ENCODE assay signal across 8 mouse cellular contexts in the genomic region with DNA sequence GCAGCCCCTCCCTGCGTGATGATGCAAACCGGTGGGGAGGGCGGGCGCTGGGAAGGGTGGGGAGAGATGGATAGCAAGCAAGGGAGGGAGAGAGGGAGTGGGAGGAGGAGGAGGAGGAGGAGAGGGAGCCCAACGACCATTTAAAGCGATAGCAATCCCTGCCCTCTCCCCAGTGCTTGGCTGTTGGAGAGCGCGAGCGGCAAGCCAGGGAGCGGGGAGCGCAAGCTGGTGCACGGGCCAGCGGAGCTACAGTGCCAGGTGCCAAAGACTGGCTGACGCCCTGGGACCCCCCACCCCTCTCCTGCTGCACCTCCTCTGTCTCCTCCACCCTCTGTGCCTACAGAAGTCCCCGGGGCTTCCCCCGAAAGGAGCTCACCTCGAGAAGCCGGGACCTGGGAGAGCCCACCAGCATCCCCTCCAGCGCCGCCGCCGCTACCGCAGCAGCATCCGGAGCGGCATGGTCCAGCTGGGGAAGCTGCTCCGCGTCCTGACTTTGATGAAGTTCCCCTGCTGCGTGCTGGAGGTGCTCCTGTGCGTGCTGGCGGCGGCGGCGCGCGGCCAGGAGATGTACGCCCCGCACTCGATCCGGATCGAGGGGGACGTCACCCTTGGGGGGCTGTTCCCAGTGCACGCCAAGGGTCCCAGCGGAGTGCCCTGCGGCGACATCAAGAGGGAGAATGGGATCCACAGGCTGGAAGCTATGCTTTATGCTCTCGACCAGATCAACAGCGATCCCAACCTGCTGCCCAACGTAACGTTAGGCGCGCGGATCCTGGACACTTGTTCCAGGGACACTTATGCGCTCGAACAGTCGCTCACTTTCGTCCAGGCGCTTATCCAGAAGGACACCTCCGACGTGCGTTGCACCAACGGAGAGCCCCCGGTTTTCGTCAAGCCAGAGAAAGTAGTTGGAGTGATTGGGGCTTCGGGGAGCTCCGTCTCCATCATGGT. TPM values are rescaled to one million over a fixed set of nuclear protein-coding genes. Genes with fewer than 3 reads are reported as not detected.
DNase-seq lines count a peak whose midpoint lies in the region; ATAC-seq lines count a peak whose summit lies in the region.

A gene (plus strand): TSS at position 171 of the 951 bp plus-strand sequence.

- H3K27me3 ChIP-seq in forebrain, embryonic 12.5 days = peaks cover 41% of the 10 kb centered on the region
- H3K27me3 ChIP-seq in intestine, embryonic 16.5 days (replicated peaks; ENCODE audit: control insufficient read depth, insufficient read depth, low read length) = peaks cover 27% of the 10 kb centered on the region
- H3K27me3 ChIP-seq in midbrain, embryonic 10.5 days (ENCODE audit: low read depth, poor library complexity, severe bottlenecking) = peaks cover 59% of the 10 kb centered on the region
- peaks cover 27% of the 10 kb centered on the region for H3K27me3 ChIP-seq in stomach, embryonic 16.5 days (ENCODE audit: control insufficient read depth, insufficient read depth, low read length)

- H3K9ac ChIP-seq in forebrain, embryonic 12.5 days = peak within 1 kb of the TSS; percentile 57
- H3K9ac ChIP-seq in intestine, embryonic 16.5 days (ENCODE audit: low read depth, low read length) = peak within 1 kb of the TSS; percentile 29
- H3K9ac ChIP-seq in stomach, embryonic 16.5 days (ENCODE audit: low read length) = peak within 1 kb of the TSS; percentile 48

- no peak within 1 kb of the TSS for H3K27ac ChIP-seq in forebrain, embryonic 12.5 days
- no peak within 1 kb of the TSS for H3K27ac ChIP-seq in intestine, embryonic 16.5 days (ENCODE audit: low read length)
- H3K27ac ChIP-seq in midbrain, embryonic 10.5 days (replicated peaks) = peak within 1 kb of the TSS; percentile 15; the same call in 1 of the 2 replicates
- no peak within 1 kb of the TSS for H3K27ac ChIP-seq in stomach, embryonic 16.5 days (ENCODE audit: low read length)

- H3K4me2 ChIP-seq in forebrain, embryonic 12.5 days = peak within 1 kb of the TSS; percentile 91
- peak within 1 kb of the TSS; percentile 65 for H3K4me2 ChIP-seq in intestine, embryonic 16.5 days (ENCODE audit: low read depth, low read length)
- peak within 1 kb of the TSS; percentile 67 for H3K4me2 ChIP-seq in stomach, embryonic 16.5 days (ENCODE audit: low read depth, low read length)

- no peaks in the 10 kb centered on the region for H3K36me3 ChIP-seq in forebrain, embryonic 12.5 days (replicated peaks)
- no peaks in the 10 kb centered on the region for H3K36me3 ChIP-seq in intestine, embryonic 16.5 days (ENCODE audit: control insufficient read depth, insufficient read depth, low read length)
- H3K36me3 ChIP-seq in midbrain, embryonic 10.5 days = no peaks in the 10 kb centered on the region
- no peaks in the 10 kb centered on the region for H3K36me3 ChIP-seq in stomach, embryonic 16.5 days (ENCODE audit: control insufficient read depth, insufficient read depth, low read length)

- 1% methylated on average over 63 of the region's 65 CpGs for WGBS in forebrain, embryonic 12.5 days
- WGBS in intestine, embryonic 16.5 days = under 1% methylated on average over 63 of the region's 65 CpGs
- under 1% methylated on average over 61 of the region's 65 CpGs for WGBS in midbrain, embryonic 10.5 days
- under 1% methylated on average over 58 of the region's 65 CpGs for WGBS in stomach, embryonic 16.5 days

- no peaks in the 10 kb centered on the region for H3K9me3 ChIP-seq in forebrain, embryonic 12.5 days
- no peaks in the 10 kb centered on the region for H3K9me3 ChIP-seq in intestine, embryonic 16.5 days (ENCODE audit: control insufficient read depth, low read length)
- H3K9me3 ChIP-seq in midbrain, embryonic 10.5 days (replicated peaks) = no peaks in the 10 kb centered on the region
- no peaks in the 10 kb centered on the region for H3K9me3 ChIP-seq in stomach, embryonic 16.5 days (replicated peaks; ENCODE audit: control insufficient read depth, low read length)

- ATAC-seq in forebrain, embryonic 12.5 days (ENCODE audit: low FRiP score) = peak; percentile 88
- peak; percentile 65 for ATAC-seq in intestine, embryonic 16.5 days
- ATAC-seq in stomach, embryonic 16.5 days (ENCODE audit: insufficient read depth, low FRiP score) = peak; percentile 79

- DNase-seq in cerebellum, postnatal 10 days = peak; percentile 59 to 67
- DNase-seq in cerebellum, adult 11-12 months = no peak
- DNase-seq in Muller cell, postnatal 12 days (ENCODE audit: inconsistent ontology term) = peak; percentile 82
- DNase-seq in midbrain, embryonic 10.5 days (ENCODE audit: low spot score) = peak; percentile 69
- no peak for DNase-seq in gastrocnemius, adult 8-10 months (ENCODE audit: low spot score in 2 of 2)

- H3K4me3 ChIP-seq in forebrain, embryonic 12.5 days (replicated peaks) = peak within 1 kb of the TSS; percentile 53
- peak within 1 kb of the TSS; percentile 47 for H3K4me3 ChIP-seq in intestine, embryonic 16.5 days (ENCODE audit: low read length)
- H3K4me3 ChIP-seq in midbrain, embryonic 10.5 days = peak within 1 kb of the TSS; percentile 70
- H3K4me3 ChIP-seq in stomach, embryonic 16.5 days (replicated peaks; ENCODE audit: low read length) = peak within 1 kb of the TSS; percentile 52

- H3K4me1 ChIP-seq in forebrain, embryonic 12.5 days = peaks cover 18% of the 10 kb centered on the region
- peaks cover 4% of the 10 kb centered on the region; the same call in 1 of the 2 replicates for H3K4me1 ChIP-seq in intestine, embryonic 16.5 days (ENCODE audit: control insufficient read depth, insufficient read depth, low read length)
- H3K4me1 ChIP-seq in midbrain, embryonic 10.5 days = peaks cover 24% of the 10 kb centered on the region
- no peaks in the 10 kb centered on the region for H3K4me1 ChIP-seq in stomach, embryonic 16.5 days (ENCODE audit: control insufficient read depth, insufficient read depth, low read length)

RNA-seq across cellular contexts. Expression of the gene that starts here (rescaled TPM):
- 2.3 and 3.2 TPM in 2 replicates for polyA plus RNA-seq in forebrain, embryonic 12.5 days (2016; fragmentation: Nextera tagmentation; extraction: Ambion mirVana)
- polyA plus RNA-seq in intestine, embryonic 16.5 days (2015; fragmentation: Nextera tagmentation; extraction: Ambion mirVana) = 0.70 and 1.0 TPM in 2 replicates
- 0.41 and 1.2 TPM in 2 replicates for polyA plus RNA-seq in midbrain, embryonic 10.5 days (2016; fragmentation: Nextera tagmentation; extraction: Ambion mirVana)
- polyA plus RNA-seq in stomach, embryonic 16.5 days (2015; fragmentation: Nextera tagmentation; extraction: Ambion mirVana) = 3.1 and 4.1 TPM in 2 replicates
- not detected for total RNA-seq in gastrocnemius, adult 8-10 months (2022)

Comparison
In these comparisons a context has a peak if more than half of its experiments do, and no peak if none do; other contexts are left out.
1. DNase-seq: peak in cerebellum, postnatal 10 days (2 of 2), Muller cell, postnatal 12 days (single experiment) and midbrain, embryonic 10.5 days (single experiment); none in cerebellum, adult 11-12 months (single experiment) and gastrocnemius, adult 8-10 months (0 of 2).
2. Peak in every context shown above with its lines, with median percentiles within 50 percentile points of each other: ATAC-seq, H3K4me2 ChIP-seq, H3K4me3 ChIP-seq and H3K9ac ChIP-seq.